Mouse (Mus musculus) cortical plate, adult 2 months (tissue): ENCODE data around the gene Chrnb2. TPM values are rescaled to one million over a fixed set of nuclear protein-coding genes. Genes with fewer than 3 reads are reported as not detected.

Experiments used
- H3K27ac ChIP-seq: fragments of 200-500 bp; 2 replicates; pipeline ENCODE4 v1.5.1; 2012; ENCODE audit warnings: low read length, control low read depth, inconsistent platforms; ENCODE audit not compliant: insufficient read depth
- H3K4me1 ChIP-seq: fragments of 200-500 bp; 2 replicates; pipeline ENCODE4 v1.6.1; 2011; ENCODE audit warnings: low read length; ENCODE audit not compliant: control insufficient read depth, insufficient read depth
- H3K4me3 ChIP-seq: fragments of 200-500 bp; 2 replicates; pipeline ENCODE4 v1.5.1; 2011; ENCODE audit warnings: mild to moderate bottlenecking, low read length, control low read depth; ENCODE audit not compliant: insufficient read depth
- CTCF ChIP-seq: fragments of 200-500 bp; IDR thresholded peaks from 2 replicates; pipeline ENCODE4 v1.5.1; 2011; ENCODE audit warnings: mild to moderate bottlenecking, control low read depth, low read length; ENCODE audit not compliant: insufficient read depth; ENCODE audit errors: extremely low read depth
- POLR2A ChIP-seq: fragments of 200-500 bp; IDR thresholded peaks from 2 replicates; pipeline ENCODE4 v1.6.1; 2011; ENCODE audit warnings: mild to moderate bottlenecking, low read length, control low read depth; ENCODE audit not compliant: insufficient read depth; ENCODE audit errors: extremely low read depth
- polyA plus RNA-seq: library from polyadenylated mRNA; depleted of rRNA; stranded (reverse); fragments of >200 nt; gene quantifications from 2 replicates; pipeline ENCODE4 v1.2.3, GENCODE M21; 2012; rRNA removed

Gene Chrnb2
- polyA plus RNA-seq: 22.6 and 22.9 TPM in 2 replicates

GRCm38 (mm10) chr3:89764119-89764724, at the start of gene Chrnb2:
Chrnb2 (minus strand) TSS chr3:89764632.
- Histone ChIP-seq H3K27ac (no peak within 1 kb of the TSS), H3K4me3 (peak within 1 kb of the TSS; percentile 81), H3K4me1 (no peaks in the 10 kb centered on the region; the same call in 1 of the 2 replicates)
- peak; percentile 23; the same call in 1 of the 2 replicates for TF ChIP-seq POLR2A
- no peak for TF ChIP-seq CTCF

GRCm38 (mm10) chr3:89814051-89814450, 49.6 kb upstream of the Chrnb2 start:
- Histone ChIP-seq H3K27ac (no peak overlapping the region), H3K4me3 (no peak overlapping the region), H3K4me1 (no peaks in the 10 kb centered on the region)
- TF ChIP-seq CTCF (no peak), POLR2A (no peak)

- Histone ChIP-seq H3K4me1 (no peaks in the 10 kb centered on the region), H3K4me3 (no peak overlapping the region), H3K27ac (no peak overlapping the region)
- no peak for TF ChIP-seq POLR2A
- TF ChIP-seq CTCF: no peak
Observed at GRCm38 (mm10) chr3:89812166-89812565, 47.7 kb upstream of the Chrnb2 start.

DNA sequence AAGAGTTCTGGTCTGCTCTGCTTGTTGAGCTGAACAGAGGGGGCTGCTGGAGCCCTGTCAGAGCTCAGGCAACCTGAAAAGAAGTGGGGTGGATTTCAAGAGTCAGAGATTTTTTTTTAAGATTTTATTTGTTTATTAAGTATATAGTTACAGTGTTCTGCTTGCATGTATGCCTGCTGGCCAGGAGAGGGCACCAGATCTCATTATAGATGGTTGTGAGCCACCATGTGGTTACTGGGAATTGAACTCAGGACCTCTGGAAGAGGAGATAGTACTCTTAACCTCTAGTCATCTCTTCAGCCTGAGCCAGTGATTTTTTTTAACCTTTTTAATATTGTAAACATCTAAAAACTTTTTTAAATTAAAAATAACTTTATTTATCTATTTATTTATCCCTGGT, 46.4 kb upstream of the Chrnb2 start:
- TF ChIP-seq CTCF (0 out of 2 replicates have a peak, but pooled peaks have one; percentile 9), POLR2A (no peak)
- no peak overlapping the region for H3K27ac ChIP-seq
- no peak overlapping the region for H3K4me3 ChIP-seq
- H3K4me1 ChIP-seq: no peaks in the 10 kb centered on the region

DNA sequence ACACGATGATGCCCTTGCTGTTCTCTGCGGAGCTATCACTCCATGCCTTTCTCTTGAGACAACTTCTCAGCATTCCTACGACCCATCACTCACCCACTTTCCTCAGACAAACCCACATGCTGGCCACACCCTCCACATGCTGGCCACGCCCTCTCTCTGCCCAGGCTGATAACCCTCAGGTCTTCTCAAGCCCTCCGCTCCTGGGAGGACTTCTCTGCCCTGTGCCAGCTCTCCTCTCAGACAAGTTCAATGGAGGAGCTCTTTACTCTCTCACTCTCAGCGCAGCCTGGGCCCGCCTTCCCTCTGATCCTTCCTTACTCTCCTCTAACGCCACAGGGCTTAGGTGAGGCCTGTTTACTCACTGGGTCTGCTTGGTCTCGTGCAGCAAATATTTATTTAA, 44.2 kb upstream of the Chrnb2 start:
- TF ChIP-seq CTCF (no peak), POLR2A (no peak)
- Histone ChIP-seq H3K4me1 (no peaks in the 10 kb centered on the region), H3K27ac (no peak overlapping the region), H3K4me3 (no peak overlapping the region)

DNA sequence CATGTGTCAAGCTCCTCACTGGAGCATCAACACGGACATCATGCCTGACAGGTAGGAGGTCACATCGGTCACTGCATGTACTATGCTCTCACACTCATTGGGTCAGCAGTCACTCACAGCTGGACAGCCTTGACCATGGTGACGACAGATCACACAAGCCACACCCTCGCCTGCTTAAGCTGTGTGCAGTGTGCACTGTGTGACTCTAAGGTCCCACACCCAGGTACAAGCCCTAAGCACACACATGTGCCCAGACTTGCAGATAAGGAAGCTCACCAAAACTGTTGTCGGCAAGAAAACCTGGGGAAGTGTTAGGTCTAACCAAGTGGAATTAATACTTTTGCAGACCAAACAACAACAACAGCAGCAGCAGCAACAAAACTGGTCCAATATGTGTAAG, 43.4 kb upstream of the Chrnb2 start:
- Histone ChIP-seq H3K4me3 (no peak overlapping the region), H3K4me1 (no peaks in the 10 kb centered on the region), H3K27ac (no peak overlapping the region)
- TF ChIP-seq CTCF (no peak), POLR2A (no peak)

DNA sequence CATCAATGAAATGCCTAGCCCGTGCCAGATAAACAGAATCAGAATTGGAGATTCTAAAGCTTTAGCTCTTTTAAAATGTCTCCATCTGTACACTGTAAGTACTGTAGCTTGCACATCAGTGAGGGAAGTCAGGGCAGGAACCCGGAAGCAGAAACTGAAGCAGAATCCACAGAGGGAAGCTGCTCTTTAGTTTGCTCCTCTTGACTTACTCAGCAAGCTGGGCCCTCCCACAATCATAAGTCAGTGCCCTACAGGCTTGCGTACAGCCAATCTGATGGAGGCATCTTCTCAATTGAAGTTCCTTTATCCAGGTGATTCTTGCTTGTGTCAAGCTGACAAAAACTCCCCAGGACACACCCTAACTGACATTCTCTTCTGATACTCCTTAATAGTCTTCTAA, 42.7 kb upstream of the Chrnb2 start:
- no peak overlapping the region for H3K4me3 ChIP-seq
- no peak overlapping the region for H3K27ac ChIP-seq
- no peaks in the 10 kb centered on the region for H3K4me1 ChIP-seq
- no peak for TF ChIP-seq CTCF
- TF ChIP-seq POLR2A: no peak

- Histone ChIP-seq H3K4me3 (no peak overlapping the region), H3K27ac (no peak overlapping the region), H3K4me1 (no peaks in the 10 kb centered on the region)
- TF ChIP-seq CTCF (no peak), POLR2A (no peak)
Observed at GRCm38 (mm10) chr3:89806751-89807150, 42.3 kb upstream of the Chrnb2 start.

GRCm38 (mm10) chr3:89805179-89805578, 40.7 kb upstream of the Chrnb2 start:
- no peak overlapping the region for H3K27ac ChIP-seq
- no peak overlapping the region for H3K4me3 ChIP-seq
- H3K4me1 ChIP-seq: no peaks in the 10 kb centered on the region
- TF ChIP-seq CTCF: no peak
- TF ChIP-seq POLR2A: no peak

GRCm38 (mm10) chr3:89802876-89803275, 38.4 kb upstream of the Chrnb2 start:
- Histone ChIP-seq H3K4me1 (no peaks in the 10 kb centered on the region), H3K4me3 (no peak overlapping the region), H3K27ac (no peak overlapping the region)
- TF ChIP-seq CTCF (no peak), POLR2A (no peak)

DNA sequence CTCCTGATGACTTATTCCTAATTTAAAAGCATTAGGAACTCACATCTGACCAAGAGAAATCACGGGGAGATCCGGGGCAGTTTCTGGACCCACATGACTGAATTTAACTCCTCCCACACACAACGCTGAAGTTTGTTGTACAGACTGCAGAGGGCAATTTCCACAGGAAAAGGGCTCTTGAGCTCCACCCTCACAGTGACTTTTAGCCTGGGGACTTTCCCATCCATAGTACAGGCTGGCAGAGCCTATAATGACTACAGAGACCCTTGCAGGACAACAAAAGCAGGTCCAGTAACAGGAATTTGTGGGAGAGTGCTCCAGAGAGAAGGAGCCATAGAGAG, 37.0 kb upstream of the Chrnb2 start:
- no peak for TF ChIP-seq POLR2A
- no peak for TF ChIP-seq CTCF
- Histone ChIP-seq H3K4me3 (no peak overlapping the region), H3K4me1 (no peaks in the 10 kb centered on the region), H3K27ac (no peak overlapping the region)
